Comparison of ENCODE assay signal across 36 mouse cellular contexts in the genomic region with DNA sequence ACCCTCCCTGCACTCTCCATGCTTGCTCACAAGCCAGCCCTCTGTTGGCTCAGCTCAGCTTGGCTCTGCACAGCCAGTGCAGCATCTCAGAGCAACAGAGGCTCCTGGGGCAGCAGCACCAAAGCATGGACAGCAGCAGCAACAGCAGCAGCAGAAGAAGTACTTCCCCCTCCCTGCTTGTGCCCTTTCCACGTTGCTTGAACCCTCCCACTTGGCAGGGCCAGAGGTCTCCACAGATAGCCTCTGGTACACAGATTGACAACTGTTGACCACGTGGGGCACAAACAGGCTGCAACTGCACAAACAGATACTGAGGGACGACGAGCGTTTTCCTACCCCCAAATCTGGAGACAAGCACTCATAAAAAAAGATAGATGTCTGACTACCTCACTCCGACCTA. TPM values are rescaled to one million over a fixed set of nuclear protein-coding genes. Genes with fewer than 3 reads are reported as not detected.
A peak's percentile ranks its signal among the peaks of the same experiment; 100 is the strongest.
DNase-seq lines count a peak whose midpoint lies in the region; ATAC-seq and TF ChIP-seq lines count a peak whose summit lies in the region.
"Had no signal": no experiment of that assay in that cellular context is flagged by ENCODE, and none has a peak within 500 bp of the region (broad histone marks: within the 10 kb centered on the region; RNA-seq: fewer than 3 reads in every experiment).

No protein-coding gene starts in this region.

- DNase-seq in heart, embryonic 10.5 days (ENCODE audit: low spot score), result peak; percentile 74
- no peak for DNase-seq in heart, postnatal 14 days
- peak; percentile 19 for DNase-seq in c-Kit-positive CD71-positive TER-119-negative erythroid progenitor cells, embryonic 14.5 days (ENCODE audit: low read depth)
- no peak for DNase-seq in frontal cortex, postnatal 10 days (ENCODE audit: low spot score in 2 of 2)
- DNase-seq: adrenal gland, adult 8-10 months; cerebellum, adult 11-12 months; cerebellum, adult 9-11 months; kidney, adult 9 months; kidney, postnatal 10 days; layer of hippocampus, adult 9-11 months; lung, adult 2 months; lung, postnatal 10 days; right cerebral cortex, postnatal 4 days had no signal

- no peaks in the 10 kb centered on the region for H3K79me3 ChIP-seq in C2C12 (ENCODE audit: low read depth)

- H3K4me1 ChIP-seq in heart, embryonic 10.5 days, result peaks cover 3% of the 10 kb centered on the region; the same call in 1 of the 2 replicates
- H3K4me1 ChIP-seq: midbrain, embryonic 13.5 days had no signal

- no peaks in the 10 kb centered on the region for H3K36me3 ChIP-seq in heart, embryonic 10.5 days
- no peaks in the 10 kb centered on the region for H3K36me3 ChIP-seq in C2C12 (ENCODE audit: control insufficient read depth, insufficient read depth)
- H3K36me3 ChIP-seq: embryonic facial prominence, embryonic 13.5 days; midbrain, embryonic 13.5 days had no signal

- H3K27me3 ChIP-seq in heart, embryonic 10.5 days (ENCODE audit: insufficient read depth, poor library complexity, severe bottlenecking), result no peaks in the 10 kb centered on the region
- H3K27me3 ChIP-seq in C2C12 (ENCODE audit: control insufficient read depth, insufficient read depth, insufficient read length), result no peaks in the 10 kb centered on the region
- H3K27me3 ChIP-seq: embryonic facial prominence, embryonic 13.5 days; midbrain, embryonic 13.5 days had no signal

- no peaks in the 10 kb centered on the region for H3K79me2 ChIP-seq in C2C12 (ENCODE audit: control insufficient read depth, insufficient read depth)

- WGBS in heart, embryonic 10.5 days, result 38% methylated on average over 6 of the region's 6 CpGs

- TF ChIP-seq CTCF in C2C12 (IDR thresholded peaks at IDR 0.05; ENCODE audit: control insufficient read depth, insufficient read depth, insufficient read length), result no peak

- H3K9me3 ChIP-seq in heart, embryonic 10.5 days, result no peaks in the 10 kb centered on the region
- H3K9me3 ChIP-seq: embryonic facial prominence, embryonic 13.5 days; midbrain, embryonic 13.5 days had no signal

- peak; percentile 50 for ATAC-seq in megakaryocyte-erythroid progenitor cell, adult 5-6 weeks (replicated peaks; ENCODE audit: low FRiP score, low TSS enrichment, poor library complexity, severe bottlenecking)
- ATAC-seq in erythroid progenitor cell, adult 5-6 weeks (replicated peaks; ENCODE audit: low FRiP score, poor library complexity, severe bottlenecking), result no peak
- ATAC-seq: CD4-positive, CD25-positive, alpha-beta regulatory T cell, adult 4 months; forebrain, embryonic 16.5 days; intestine, postnatal 0 days; midbrain, embryonic 13.5 days had no signal

- H3ac ChIP-seq in C2C12 (ENCODE audit: control insufficient read depth, insufficient read length, low read depth), result no peak overlapping the region

- H3K27ac ChIP-seq in heart, embryonic 10.5 days, result no peak overlapping the region
- H3K27ac ChIP-seq: embryonic facial prominence, embryonic 13.5 days; hindbrain, embryonic 14.5 days; liver, embryonic 14.5 days; macrophage; midbrain, embryonic 13.5 days had no signal

- intact Hi-C loops in heart, postnatal 14 days (cut with DNase I), result no loop called here

- H3K4me3 ChIP-seq in heart, embryonic 10.5 days, result 0 out of 2 replicates have a peak overlapping the region, but pooled peaks have one; percentile 4
- H3K4me3 ChIP-seq in C2C12 (ENCODE audit: insufficient read depth, poor library complexity, severe bottlenecking), result no peak overlapping the region
- H3K4me3 ChIP-seq: embryonic facial prominence, embryonic 13.5 days; midbrain, embryonic 13.5 days had no signal

TF ChIP-seq in C2C12, 6 proteins besides CTCF, POLR2A, EP300 and RAD21:
- no peak for TF ChIP-seq FOSL1 (IDR thresholded peaks at IDR 0.05; ENCODE audit: insufficient read depth, low read length, poor library complexity, severe bottlenecking)
- no peak for TF ChIP-seq MYOG (IDR thresholded peaks at IDR 0.05; ENCODE audit: control insufficient read depth, extremely low read depth, insufficient read length)
- peak; percentile 58 for TF ChIP-seq USF1 (IDR thresholded peaks at IDR 0.05; ENCODE audit: low read depth)
- no peak for TF ChIP-seq MAX (IDR thresholded peaks at IDR 0.05)

RNA-seq across cellular contexts. Expression of gene Rxfp4, which starts 6.9 kb away (rescaled TPM):
- not detected in 2 replicates for polyA plus RNA-seq in heart, embryonic 10.5 days (2016; fragmentation: Nextera tagmentation; extraction: Ambion mirVana)
- total RNA-seq in heart, postnatal 14 days (2021), result not detected
- 0.05 TPM for polyA plus RNA-seq in C2C12 (2012; fragmentation: generic; extraction: Trizol)
- not detected in 2 replicates for total RNA-seq in megakaryocyte-erythroid progenitor cell, adult 5-6 weeks (2014; fragmentation: Nextera tagmentation)
- not detected in 2 replicates for total RNA-seq in megakaryocyte-erythroid progenitor cell, adult 5-6 weeks (2017)
- not detected in 2 replicates for total RNA-seq in erythroid progenitor cell, adult 5-6 weeks (2015; ENCODE audit: low replicate concordance)
- total RNA-seq in erythroid progenitor cell, adult 5-6 weeks (2017; ENCODE audit: low replicate concordance), result not detected in 2 replicates
- total RNA-seq: adrenal gland, adult 8-10 months; common myeloid progenitor, adult 5-6 weeks; gastrocnemius, adult 8-10 months; hematopoietic stem cell, adult 5-6 weeks; left cerebral cortex, adult 18-20 months; left cerebral cortex, postnatal 14 days; monocyte, adult 5-6 weeks had no signal
- polyA plus RNA-seq: embryonic facial prominence, embryonic 13.5 days; forebrain, embryonic 11.5 days; forebrain, embryonic 16.5 days; gonadal fat pad, adult 2 months; heart, embryonic 11.5 days; heart, postnatal 0 days; hindbrain, embryonic 14.5 days; intestine, postnatal 0 days; liver, embryonic 14.5 days; macrophage; midbrain, embryonic 13.5 days; testis, adult 2 months; thymus, postnatal 0 days had no signal

RNA-seq across cellular contexts. Expression of gene Khdc4, which starts 25.8 kb away (rescaled TPM):
- polyA plus RNA-seq in heart, embryonic 10.5 days (2016; fragmentation: Nextera tagmentation; extraction: Ambion mirVana), result 73.3 and 87.3 TPM in 2 replicates
- 10 to 100 TPM; 36.9 to 40.5 TPM for total RNA-seq in heart, postnatal 14 days (2021)
- polyA plus RNA-seq in C2C12 (2012; fragmentation: generic; extraction: Trizol), result 14.4 TPM
- total RNA-seq in megakaryocyte-erythroid progenitor cell, adult 5-6 weeks (2014; fragmentation: Nextera tagmentation), result 76.1 and 88.6 TPM in 2 replicates
- 32.0 and 53.1 TPM in 2 replicates for total RNA-seq in megakaryocyte-erythroid progenitor cell, adult 5-6 weeks (2017)
- total RNA-seq in erythroid progenitor cell, adult 5-6 weeks (2015; ENCODE audit: low replicate concordance), result 56.9 and 69.2 TPM in 2 replicates
- 37.8 and 62.8 TPM in 2 replicates for total RNA-seq in erythroid progenitor cell, adult 5-6 weeks (2017; ENCODE audit: low replicate concordance)

RNA-seq across cellular contexts. Expression of gene Arhgef2, which starts 54.0 kb away (rescaled TPM):
- 82.5 and 108 TPM in 2 replicates for polyA plus RNA-seq in heart, embryonic 10.5 days (2016; fragmentation: Nextera tagmentation; extraction: Ambion mirVana)
- 10 to 100 TPM; 71.1 to 71.5 TPM for total RNA-seq in heart, postnatal 14 days (2021)
- polyA plus RNA-seq in C2C12 (2012; fragmentation: generic; extraction: Trizol), result 88.3 TPM
- 94.6 and 96.0 TPM in 2 replicates for total RNA-seq in megakaryocyte-erythroid progenitor cell, adult 5-6 weeks (2014; fragmentation: Nextera tagmentation)
- 41.9 and 75.8 TPM in 2 replicates for total RNA-seq in megakaryocyte-erythroid progenitor cell, adult 5-6 weeks (2017)
- total RNA-seq in erythroid progenitor cell, adult 5-6 weeks (2015; ENCODE audit: low replicate concordance), result 17.7 and 23.9 TPM in 2 replicates
- 12.7 and 15.7 TPM in 2 replicates for total RNA-seq in erythroid progenitor cell, adult 5-6 weeks (2017; ENCODE audit: low replicate concordance)

RNA-seq across cellular contexts. Expression of gene Rit1, which starts 56.8 kb away (rescaled TPM):
- 40.5 and 42.5 TPM in 2 replicates for polyA plus RNA-seq in heart, embryonic 10.5 days (2016; fragmentation: Nextera tagmentation; extraction: Ambion mirVana)
- 10 to 100 TPM; 59.5 to 73.4 TPM for total RNA-seq in heart, postnatal 14 days (2021)
- 42.5 TPM for polyA plus RNA-seq in C2C12 (2012; fragmentation: generic; extraction: Trizol)
- total RNA-seq in megakaryocyte-erythroid progenitor cell, adult 5-6 weeks (2014; fragmentation: Nextera tagmentation), result 16.7 and 20.0 TPM in 2 replicates
- total RNA-seq in megakaryocyte-erythroid progenitor cell, adult 5-6 weeks (2017), result 9.6 and 22.3 TPM in 2 replicates
- total RNA-seq in erythroid progenitor cell, adult 5-6 weeks (2015; ENCODE audit: low replicate concordance), result 13.0 and 20.2 TPM in 2 replicates
- 27.6 and 45.9 TPM in 2 replicates for total RNA-seq in erythroid progenitor cell, adult 5-6 weeks (2017; ENCODE audit: low replicate concordance)

Comparison
In these comparisons a context has a peak if more than half of its experiments do, and no peak if none do; other contexts are left out.
1. DNase-seq: peak in heart, embryonic 10.5 days (single experiment) and c-Kit-positive CD71-positive TER-119-negative erythroid progenitor cells, embryonic 14.5 days (single experiment); none in heart, postnatal 14 days (0 of 2) and frontal cortex, postnatal 10 days (0 of 2).